Mouse (Mus musculus) embryonic fibroblast, embryonic 13.5 days (primary cell): Measurements from ENCODE around the gene Eif2d. TPM values are rescaled to one million over a fixed set of nuclear protein-coding genes. Genes with fewer than 3 reads are reported as not detected.
A peak's percentile ranks its signal among the peaks of the same experiment; 100 is the strongest.

Source experiments
- H3K27ac ChIP-seq: 2 replicates; pipeline ENCODE4 v1.5.1; 2012; ENCODE audit warnings: low read length, control low read depth, inconsistent platforms; ENCODE audit not compliant: insufficient read depth
- H3K4me1 ChIP-seq: 2 replicates; pipeline ENCODE4 v1.6.1; 2011; ENCODE audit warnings: low read length; ENCODE audit not compliant: control insufficient read depth, insufficient read depth
- H3K4me3 ChIP-seq: 2 replicates; pipeline ENCODE4 v1.5.1; 2011; ENCODE audit warnings: mild to moderate bottlenecking, control low read depth, low read length; ENCODE audit not compliant: insufficient read depth
- CTCF ChIP-seq: IDR thresholded peaks from 2 replicates; pipeline ENCODE4 v1.5.1; 2011; ENCODE audit warnings: mild to moderate bottlenecking, control low read depth, low read length, moderate library complexity, borderline replicate concordance; ENCODE audit not compliant: insufficient read depth
- POLR2A ChIP-seq: IDR thresholded peaks from 2 replicates; pipeline ENCODE4 v1.6.1; 2011; ENCODE audit warnings: low read depth, mild to moderate bottlenecking, control low read depth, low read length, moderate library complexity
- polyA plus RNA-seq: library from polyadenylated mRNA; stranded (reverse); fragments of >200 nt; gene quantifications from 2 replicates; pipeline ENCODE4 v1.2.4, GENCODE M21; 2011; ENCODE audit warnings: low read depth; ENCODE audit not compliant: missing spikeins, insufficient read length

The Eif2d gene
- polyA plus RNA-seq, 1 experiment: 46.9 TPM

GRCm38 (mm10) chr1:131167612-131168011 lies 14.6 kb downstream of the Eif2d start:
- Histone ChIP-seq H3K4me3 (no peak overlapping the region), H3K27ac (no peak overlapping the region), H3K4me1 (no peaks in the 10 kb centered on the region)
- TF ChIP-seq POLR2A (no peak), CTCF (no peak)

DNA sequence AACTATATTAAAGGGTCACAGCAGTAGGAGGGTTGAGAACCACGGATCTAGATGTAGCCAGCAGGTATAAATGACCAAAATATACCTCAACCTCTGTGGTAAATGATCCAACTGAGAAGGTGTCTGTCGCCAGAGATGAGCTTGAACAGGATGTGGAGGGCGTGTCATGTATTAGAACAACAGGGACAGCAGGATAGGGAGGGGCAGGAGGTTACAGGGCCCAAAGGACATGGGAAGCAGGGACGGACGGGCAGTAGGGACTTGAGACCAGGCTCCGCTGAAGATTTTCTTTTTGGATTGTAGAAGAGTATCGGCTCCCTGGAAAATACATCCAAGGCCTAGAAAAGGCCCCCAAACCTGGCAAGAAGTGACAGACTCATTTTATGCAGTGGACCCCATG lies 20.0 kb downstream of the Eif2d start:
- H3K4me1 ChIP-seq: no peaks in the 10 kb centered on the region
- no peak for TF ChIP-seq CTCF
- no peak for TF ChIP-seq POLR2A
- H3K4me3 ChIP-seq: no peak overlapping the region
- no peak overlapping the region for H3K27ac ChIP-seq

DNA sequence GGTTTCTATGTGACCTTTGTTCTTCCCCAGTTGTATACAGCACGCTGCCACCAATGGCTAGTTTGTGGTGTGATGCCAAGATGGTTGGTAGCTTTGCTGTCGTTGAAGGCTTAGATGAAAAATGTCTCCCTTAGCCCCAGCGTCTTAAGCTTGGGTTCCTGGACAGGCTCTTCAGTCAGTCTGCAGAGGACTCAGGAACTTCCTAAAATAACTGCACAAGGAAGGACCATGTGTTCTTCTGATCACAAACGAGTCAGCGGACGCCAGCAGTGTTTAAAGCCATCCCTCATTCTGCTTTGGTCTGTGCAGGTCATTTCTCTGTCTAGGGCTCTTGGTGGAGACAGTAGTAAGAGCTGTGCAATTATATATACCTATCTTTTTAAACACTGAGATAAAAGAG lies 20.8 kb downstream of the Eif2d start:
- no peak overlapping the region for H3K27ac ChIP-seq
- TF ChIP-seq POLR2A (no peak), CTCF (no peak)
- H3K4me1 ChIP-seq: no peaks in the 10 kb centered on the region
- H3K4me3 ChIP-seq: no peak overlapping the region

GRCm38 (mm10) chr1:131174299-131174861 lies 21.4 kb downstream of the Eif2d start:
- H3K4me3 ChIP-seq: no peak overlapping the region
- H3K4me1 ChIP-seq: no peaks in the 10 kb centered on the region
- TF ChIP-seq CTCF (no peak), POLR2A (no peak)
- no peak overlapping the region for H3K27ac ChIP-seq

GRCm38 (mm10) chr1:131175189-131175588 lies 22.2 kb downstream of the Eif2d start:
- Histone ChIP-seq H3K4me1 (no peaks in the 10 kb centered on the region), H3K27ac (no peak overlapping the region), H3K4me3 (no peak overlapping the region)
- TF ChIP-seq CTCF: no peak
- no peak for TF ChIP-seq POLR2A

DNA sequence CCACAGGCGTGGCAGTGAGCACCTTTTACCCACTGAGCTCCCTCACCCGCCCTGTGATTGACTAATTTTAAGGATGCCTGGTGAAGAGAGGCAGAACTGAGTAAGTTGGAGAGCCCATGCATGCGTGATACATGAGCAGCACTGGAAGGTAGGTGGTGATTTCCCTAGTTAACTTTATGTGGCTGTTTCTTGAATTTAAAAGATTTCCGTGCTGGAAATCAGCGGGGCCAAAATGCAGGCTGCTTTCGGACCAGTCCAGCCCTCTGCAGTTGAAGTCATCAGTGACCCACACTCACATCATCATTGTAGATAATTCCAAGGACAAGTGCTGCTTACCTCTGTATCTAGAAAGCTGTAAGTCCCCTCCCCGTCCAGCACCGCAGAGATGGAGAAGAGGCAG lies 22.8 kb downstream of the Eif2d start:
- no peak overlapping the region for H3K4me3 ChIP-seq
- no peak overlapping the region for H3K27ac ChIP-seq
- no peak for TF ChIP-seq POLR2A
- no peak for TF ChIP-seq CTCF

DNA sequence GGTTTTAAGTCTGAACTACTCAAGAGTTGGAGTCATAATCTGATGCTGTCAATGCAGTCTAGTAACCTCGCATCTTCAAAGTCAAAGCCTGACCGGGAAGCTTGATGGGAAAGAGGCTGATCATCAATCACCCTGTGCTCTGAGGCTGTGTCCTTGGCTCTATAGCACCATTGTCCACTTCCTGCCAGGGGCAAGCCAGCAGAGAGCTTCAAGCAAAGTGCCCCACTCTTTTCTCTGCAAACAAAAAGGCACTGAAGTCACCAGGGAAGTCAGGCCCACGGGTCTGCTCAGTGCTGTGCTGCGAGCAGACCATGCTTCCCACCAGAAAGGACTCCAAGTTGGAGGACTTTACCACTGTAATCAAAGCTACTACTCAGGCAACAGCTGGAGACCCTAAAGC lies 24.3 kb downstream of the Eif2d start:
- no peak for TF ChIP-seq POLR2A
- no peak for TF ChIP-seq CTCF
- H3K4me3 ChIP-seq: no peak overlapping the region

More for the DNA sequence above, 22.8 kb downstream of the Eif2d start:
- no peaks in the 10 kb centered on the region for H3K4me1 ChIP-seq

DNA sequence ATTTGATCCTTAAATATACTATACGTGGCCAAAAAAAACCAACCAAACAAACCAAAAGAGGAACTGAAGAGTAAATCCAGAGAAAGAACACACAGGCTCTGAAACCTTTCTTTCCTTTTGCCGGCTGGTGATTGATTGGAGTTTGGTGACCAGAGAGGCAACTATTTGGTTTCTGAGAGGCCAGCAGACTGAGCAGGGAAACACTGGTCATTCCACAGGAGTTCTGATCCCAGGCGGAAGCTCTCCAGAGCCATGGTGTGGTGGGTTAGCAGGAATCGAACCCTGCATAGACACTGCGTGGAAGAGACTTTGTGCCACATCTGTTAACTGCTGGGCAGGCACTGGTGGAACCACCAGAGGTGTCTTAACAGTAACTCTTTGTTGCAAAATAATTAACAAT lies 25.1 kb downstream of the Eif2d start:
- H3K4me3 ChIP-seq: no peak overlapping the region
- no peak overlapping the region for H3K27ac ChIP-seq
- H3K4me1 ChIP-seq: no peaks in the 10 kb centered on the region
- no peak for TF ChIP-seq CTCF
- TF ChIP-seq POLR2A: no peak

More for the DNA sequence above, 24.3 kb downstream of the Eif2d start:
- Histone ChIP-seq H3K4me1 (no peaks in the 10 kb centered on the region), H3K27ac (no peak overlapping the region)

GRCm38 (mm10) chr1:131180386-131180785 lies 27.4 kb downstream of the Eif2d start:
- no peak for TF ChIP-seq POLR2A
- no peak for TF ChIP-seq CTCF
- Histone ChIP-seq H3K4me1 (peaks cover 7% of the 10 kb centered on the region; the same call in 1 of the 2 replicates), H3K4me3 (no peak overlapping the region), H3K27ac (no peak overlapping the region)

GRCm38 (mm10) chr1:131181642-131182527 lies 28.9 kb downstream of the Eif2d start:
- H3K27ac ChIP-seq: no peak overlapping the region
- TF ChIP-seq POLR2A (no peak), CTCF (peak; percentile 90)
- no peak overlapping the region for H3K4me3 ChIP-seq
- peaks cover 7% of the 10 kb centered on the region; the same call in 1 of the 2 replicates for H3K4me1 ChIP-seq
